Mouse (Mus musculus) ES-E14 (cell line): ENCODE data around the gene Copz1.

Experiments used
- CHD2 ChIP-seq: IDR thresholded peaks from 2 replicates; pipeline ENCODE4 v1.6.1; 2014; ENCODE audit warnings: mild to moderate bottlenecking, low read depth, low read length, inconsistent platforms
- HCFC1 ChIP-seq: IDR thresholded peaks from 2 replicates; pipeline ENCODE4 v1.6.1; 2012; ENCODE audit warnings: low read length, inconsistent platforms, borderline replicate concordance; ENCODE audit not compliant: insufficient read depth
- MAFK ChIP-seq: IDR thresholded peaks from 2 replicates; pipeline ENCODE4 v1.6.1; 2014; ENCODE audit warnings: mild to moderate bottlenecking, low read depth, low read length, inconsistent platforms; ENCODE audit not compliant: insufficient read depth
- ZC3H11A ChIP-seq: IDR thresholded peaks from 2 replicates; pipeline ENCODE4 v1.6.1; 2012; ENCODE audit warnings: low read depth, mild to moderate bottlenecking, inconsistent platforms, low read length, borderline replicate concordance
- ZNF384 ChIP-seq: IDR thresholded peaks from 2 replicates; pipeline ENCODE4 v1.6.1; 2012; ENCODE audit warnings: low read depth, low read length, inconsistent platforms

DNA sequence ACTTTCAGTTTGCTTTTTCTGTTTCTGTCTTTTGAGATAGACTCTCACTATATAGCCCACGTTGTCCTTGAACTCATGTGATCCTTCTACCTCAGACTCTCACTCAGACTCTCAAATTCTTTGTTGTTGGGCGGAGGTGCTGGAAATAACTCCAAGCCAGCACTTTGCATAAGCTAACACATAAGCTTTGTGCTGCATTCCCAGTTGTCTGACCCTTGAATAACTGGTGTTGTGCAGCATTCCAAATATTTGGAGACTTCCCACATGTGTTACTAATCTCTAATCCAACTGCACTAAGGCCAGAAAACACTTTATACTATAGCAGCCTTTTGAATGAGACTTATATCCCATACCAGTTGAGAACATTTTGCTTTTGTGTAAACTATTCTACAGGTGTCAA is 43.6 kb upstream of the Copz1 start:
- TF ChIP-seq CHD2: no peak
- no peak for TF ChIP-seq ZNF384
- no peak for TF ChIP-seq ZC3H11A
- no peak for TF ChIP-seq MAFK
- no peak for TF ChIP-seq HCFC1
